Mouse (Mus musculus) lung, embryonic 14.5 days (tissue): ENCODE results near the gene Sec14l1. TPM values are rescaled to one million over a fixed set of nuclear protein-coding genes. Genes with fewer than 3 reads are reported as not detected.

Experiments used
- ATAC-seq: fragments of 200-750 bp; cut with Nextera tagmentation; 2 replicates; pipeline ENCODE4 v1.8.0; 2017; ENCODE audit warnings: mild to moderate bottlenecking, moderate TSS enrichment, moderate library complexity; ENCODE audit not compliant: insufficient read depth
- DNase-seq: peaks from one replicate; pipeline ENCODE4 v3.0.0-alpha.2; 2015
- H3K27ac ChIP-seq: fragments of 300-500 bp; sonication (generic); 2 replicates; pipeline ENCODE4 v1.5.1; 2014; ENCODE audit warnings: low read depth, mild to moderate bottlenecking, moderate library complexity
- H3K27me3 ChIP-seq: fragments of 300-500 bp; sonication (generic); 2 replicates; pipeline ENCODE4 v1.6.1; 2014; ENCODE audit warnings: low read length, control low read depth; ENCODE audit not compliant: insufficient read depth
- H3K36me3 ChIP-seq: fragments of 300-500 bp; sonication (generic); 2 replicates; pipeline ENCODE4 v1.6.1; 2014; ENCODE audit warnings: control low read depth; ENCODE audit not compliant: insufficient read depth
- H3K4me1 ChIP-seq: fragments of 300-500 bp; sonication (generic); 2 replicates; pipeline ENCODE4 v1.6.1; 2014; ENCODE audit warnings: antibody characterized with exemption, control low read depth; ENCODE audit not compliant: insufficient read depth
- H3K4me2 ChIP-seq: fragments of 300-500 bp; sonication (generic); 2 replicates; pipeline ENCODE4 v1.6.1; 2014; ENCODE audit warnings: mild to moderate bottlenecking
- H3K4me3 ChIP-seq: fragments of 300-500 bp; sonication (generic); 2 replicates; pipeline ENCODE4 v1.5.1; 2014; ENCODE audit warnings: low read depth, low read length
- H3K9ac ChIP-seq: fragments of 300-500 bp; sonication (generic); 2 replicates; pipeline ENCODE4 v1.6.1; 2014
- H3K9me3 ChIP-seq: fragments of 300-500 bp; sonication (generic); 2 replicates; pipeline ENCODE4 v1.6.1; 2016; ENCODE audit warnings: low read depth, low read length, control low read depth
- CTCF ChIP-seq: IDR thresholded peaks from 2 replicates; pipeline ENCODE4 v1.5.1; 2016; ENCODE audit warnings: antibody characterized with exemption, low read depth
- WGBS: fragments of 180-500 bp; shearing (Covaris S2); extraction: QIAGEN DNeasy Blood & Tissue Kit; methylation state at CpG from one replicate; pipeline ENCODE4 v1.1.7; 2014; 5-methylcytosine and 5-hydroxymethylcytosine counted together
- polyA plus RNA-seq: library from polyadenylated mRNA; unstranded; fragments of >200 nt; fragmentation: Nextera tagmentation; extraction: Ambion mirVana; gene quantifications from 2 replicates; pipeline ENCODE4 v1.2.1, GENCODE M21; 2014

Sec14l1 gene
- polyA plus RNA-seq, 1 experiment from 2014 or later: 46.2 TPM

- DNase-seq (no peak), ATAC-seq (no peak)
- no peaks in the 10 kb centered on the region for H3K27me3 ChIP-seq
- peaks cover 24% of the 10 kb centered on the region for H3K4me1 ChIP-seq
- no peak overlapping the region for H3K9ac ChIP-seq
- H3K27ac ChIP-seq: no peak overlapping the region
- H3K4me2 ChIP-seq: no peak overlapping the region
- TF ChIP-seq CTCF: no peak
- no peaks in the 10 kb centered on the region for H3K36me3 ChIP-seq
- WGBS: 60% methylated on average over 13 of the region's 13 CpGs
- no peaks in the 10 kb centered on the region for H3K9me3 ChIP-seq
- H3K4me3 ChIP-seq: no peak overlapping the region
Measured at GRCm38 (mm10) chr11:117088271-117088991, 26.5 kb upstream of the Sec14l1 start.

- ATAC-seq (no peak), DNase-seq (no peak)
- H3K4me3 ChIP-seq: no peak overlapping the region
- H3K27me3 ChIP-seq: no peaks in the 10 kb centered on the region
- WGBS: 64% methylated on average over 9 of the region's 9 CpGs
- H3K4me2 ChIP-seq: no peak overlapping the region
- no peaks in the 10 kb centered on the region for H3K36me3 ChIP-seq
- H3K9ac ChIP-seq: no peak overlapping the region
- no peaks in the 10 kb centered on the region for H3K9me3 ChIP-seq
- no peak for TF ChIP-seq CTCF
- peaks cover 29% of the 10 kb centered on the region for H3K4me1 ChIP-seq
- H3K27ac ChIP-seq: no peak overlapping the region
Measured at GRCm38 (mm10) chr11:117089673-117090419, 25.1 kb upstream of the Sec14l1 start.

GRCm38 (mm10) chr11:117091406-117091805 is 23.6 kb upstream of the Sec14l1 start:
- Histone ChIP-seq H3K4me1 (peaks cover 29% of the 10 kb centered on the region), H3K4me2 (peak overlapping the region; percentile 54), H3K4me3 (no peak overlapping the region), H3K36me3 (no peaks in the 10 kb centered on the region), H3K27ac (peak overlapping the region; percentile 79), H3K27me3 (no peaks in the 10 kb centered on the region), H3K9ac (peak overlapping the region; percentile 16; the same call in 1 of the 2 replicates), H3K9me3 (no peaks in the 10 kb centered on the region)
- no peak for TF ChIP-seq CTCF
- WGBS: 20% methylated on average over 4 of the region's 4 CpGs
- DNase-seq (peak; percentile 53), ATAC-seq (no peak)

GRCm38 (mm10) chr11:117091845-117092244 is 23.1 kb upstream of the Sec14l1 start:
- Histone ChIP-seq H3K4me1 (peaks cover 29% of the 10 kb centered on the region), H3K9ac (peak overlapping the region; percentile 16), H3K27me3 (no peaks in the 10 kb centered on the region), H3K9me3 (no peaks in the 10 kb centered on the region), H3K27ac (peak overlapping the region; percentile 79), H3K4me3 (peak overlapping the region; percentile 11; the same call in 1 of the 2 replicates), H3K4me2 (peak overlapping the region; percentile 54), H3K36me3 (no peaks in the 10 kb centered on the region)
- 4% methylated on average over 22 of the region's 22 CpGs for WGBS
- no peak for TF ChIP-seq CTCF
- peak; percentile 80 for ATAC-seq
- peak; percentile 81 for DNase-seq

GRCm38 (mm10) chr11:117092711-117093110 is 22.3 kb upstream of the Sec14l1 start:
- WGBS: 39% methylated on average over 8 of the region's 8 CpGs
- H3K4me3 ChIP-seq: no peak overlapping the region
- ATAC-seq (no peak), DNase-seq (no peak)
- no peak overlapping the region for H3K4me2 ChIP-seq
- H3K27ac ChIP-seq: no peak overlapping the region
- H3K27me3 ChIP-seq: no peaks in the 10 kb centered on the region
- no peaks in the 10 kb centered on the region for H3K9me3 ChIP-seq
- no peak for TF ChIP-seq CTCF
- no peaks in the 10 kb centered on the region for H3K36me3 ChIP-seq
- no peak overlapping the region for H3K9ac ChIP-seq
- peaks cover 30% of the 10 kb centered on the region for H3K4me1 ChIP-seq

- H3K4me3 ChIP-seq: no peak overlapping the region
- no peaks in the 10 kb centered on the region for H3K27me3 ChIP-seq
- 60% methylated on average over 5 of the region's 5 CpGs for WGBS
- no peaks in the 10 kb centered on the region for H3K36me3 ChIP-seq
- H3K9me3 ChIP-seq: no peaks in the 10 kb centered on the region
- H3K4me2 ChIP-seq: no peak overlapping the region
- no peak for TF ChIP-seq CTCF
- peak overlapping the region; percentile 32; the same call in 1 of the 2 replicates for H3K27ac ChIP-seq
- peaks cover 30% of the 10 kb centered on the region for H3K4me1 ChIP-seq
- ATAC-seq (no peak), DNase-seq (peak; percentile 44)
- H3K9ac ChIP-seq: no peak overlapping the region
Measured at GRCm38 (mm10) chr11:117093900-117094552, 20.9 kb upstream of the Sec14l1 start.

- TF ChIP-seq CTCF: no peak
- no peaks in the 10 kb centered on the region for H3K36me3 ChIP-seq
- no peaks in the 10 kb centered on the region for H3K27me3 ChIP-seq
- 70% methylated on average over 9 of the region's 9 CpGs for WGBS
- DNase-seq (no peak), ATAC-seq (no peak)
- no peak overlapping the region for H3K9ac ChIP-seq
- H3K4me2 ChIP-seq: no peak overlapping the region
- peaks cover 30% of the 10 kb centered on the region for H3K4me1 ChIP-seq
- peak overlapping the region; percentile 32; the same call in 1 of the 2 replicates for H3K27ac ChIP-seq
- no peak overlapping the region for H3K4me3 ChIP-seq
- no peaks in the 10 kb centered on the region for H3K9me3 ChIP-seq
Measured at GRCm38 (mm10) chr11:117094646-117095045, 20.3 kb upstream of the Sec14l1 start.
